Mouse (Mus musculus) gastrocnemius, adult 2 months (tissue): ENCODE measurements at regions not wholly inside any gene's neighbourhood (a gene's known extent, or its start where the extent isn't known, plus 50 kb on each side); places are given as distances from the start of the nearest gene placed in this dataset.
A peak's percentile ranks its signal among the peaks of the same experiment; 100 is the strongest.

Experiments
- DNase-seq: peaks from one replicate; pipeline ENCODE4 v3.0.0; 2022
- H3K27ac ChIP-seq: fragments of 200-600 bp; 2 replicates; pipeline ENCODE4 v1.8.1; 2022; ENCODE audit warnings: mild to moderate bottlenecking
- H3K4me3 ChIP-seq: fragments of 200-600 bp; 2 replicates; pipeline ENCODE4 v1.8.1; 2022; ENCODE audit warnings: mild to moderate bottlenecking, moderate library complexity
- CTCF ChIP-seq: fragments of 200-600 bp; IDR thresholded peaks from 2 replicates; pipeline ENCODE4 v1.8.1; 2022; ENCODE audit warnings: antibody characterized with exemption, mild to moderate bottlenecking, moderate library complexity
- intact Hi-C: fragments of 180-260 bp; cut with DNase I; formaldehyde crosslinking; loops from one replicate; pipeline ENCODE4 v1.15.1; 2025

DNA sequence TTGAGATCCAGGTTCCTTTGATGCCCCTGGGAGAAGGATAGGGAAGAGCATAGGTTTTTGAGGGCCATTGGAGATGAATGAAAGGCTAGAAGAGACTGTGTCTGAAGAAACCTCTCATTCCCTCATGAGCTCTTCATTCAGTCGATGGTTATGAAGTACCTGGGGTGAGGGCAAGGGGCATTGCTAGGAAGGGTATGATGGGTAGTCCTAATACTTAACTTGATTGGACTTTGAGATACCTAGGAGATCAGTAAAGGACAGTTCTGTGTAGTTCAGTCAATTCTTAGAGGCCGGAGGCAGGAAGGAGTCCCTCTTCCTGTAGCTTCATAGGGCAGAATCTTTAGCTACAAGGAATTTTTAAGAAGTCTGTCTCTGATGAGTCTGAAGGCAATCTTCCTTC is 246.8 kb downstream of the Zfp619 start:
- intact Hi-C loops = no loop called here
- no peak overlapping the region for H3K4me3 ChIP-seq
- TF ChIP-seq CTCF = no peak
- H3K27ac ChIP-seq = no peak overlapping the region
- no peak for DNase-seq

DNA sequence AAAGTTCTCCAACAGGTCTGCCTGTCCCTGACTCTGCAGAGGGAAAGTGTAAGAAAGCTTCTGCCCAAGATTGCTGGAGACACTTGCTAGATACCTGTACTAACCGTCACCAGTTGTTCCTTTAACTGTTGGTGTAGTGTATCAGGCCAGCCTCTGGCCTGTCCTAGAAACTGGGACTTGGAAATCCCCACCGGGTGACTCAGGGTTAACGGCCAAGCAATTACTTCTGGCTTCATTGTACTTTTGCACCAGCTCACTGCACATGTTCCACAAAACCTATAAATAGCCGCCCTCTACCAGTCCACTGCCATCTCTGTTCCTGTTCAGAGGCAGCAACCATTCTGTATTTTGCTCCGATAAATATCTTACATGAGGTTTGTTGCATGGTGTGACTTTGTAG is 247.5 kb downstream of the Zfp619 start:
- no peak overlapping the region for H3K27ac ChIP-seq
- TF ChIP-seq CTCF = no peak
- no peak overlapping the region for H3K4me3 ChIP-seq
- intact Hi-C loops = no loop called here
- DNase-seq = no peak

DNA sequence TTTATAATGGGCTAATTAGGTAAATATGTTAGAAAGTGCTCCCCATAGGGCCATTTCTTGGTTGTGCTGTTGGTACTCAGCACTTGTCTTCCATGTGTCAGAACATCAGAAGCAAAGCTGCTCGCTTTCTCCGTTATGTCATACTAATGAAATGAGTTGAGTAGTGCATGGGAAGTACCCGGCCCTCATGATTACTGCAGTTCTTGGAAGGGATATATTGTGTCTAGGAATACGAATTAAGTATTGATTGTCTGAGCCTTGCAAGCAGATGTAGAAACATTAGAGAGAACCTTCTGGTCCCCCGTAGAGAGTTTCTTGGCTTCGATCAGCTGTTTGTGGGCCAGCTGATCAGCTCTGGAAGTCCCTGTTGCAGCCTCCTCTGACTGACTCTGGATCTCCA is 255.7 kb downstream of the Zfp619 start:
- intact Hi-C loops = no loop called here
- TF ChIP-seq CTCF = no peak
- H3K4me3 ChIP-seq = no peak overlapping the region
- DNase-seq = no peak
- H3K27ac ChIP-seq = no peak overlapping the region

DNA sequence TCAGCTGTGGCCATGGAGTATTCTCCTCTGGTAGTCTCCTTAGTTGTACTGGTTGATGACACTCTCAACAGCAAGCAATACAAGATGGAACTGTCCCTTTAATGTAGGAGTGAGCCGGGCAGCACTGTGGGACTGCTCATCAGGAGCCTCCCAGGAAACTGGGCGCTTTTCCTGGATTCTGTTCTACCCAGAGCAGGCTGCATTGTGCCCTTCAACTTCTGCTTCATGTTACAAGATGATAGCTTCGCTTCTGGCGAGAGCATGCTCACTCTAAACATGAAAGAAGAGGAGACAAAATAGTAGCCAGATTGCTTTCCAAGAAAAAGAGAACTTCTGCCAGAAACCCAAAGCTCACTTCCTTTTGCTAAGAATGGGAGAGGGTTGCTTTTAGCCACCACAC is 271.8 kb downstream of the Zfp619 start:
- DNase-seq = no peak
- no peak for TF ChIP-seq CTCF
- intact Hi-C loops = no loop called here
- H3K4me3 ChIP-seq = no peak overlapping the region
- no peak overlapping the region for H3K27ac ChIP-seq

DNA sequence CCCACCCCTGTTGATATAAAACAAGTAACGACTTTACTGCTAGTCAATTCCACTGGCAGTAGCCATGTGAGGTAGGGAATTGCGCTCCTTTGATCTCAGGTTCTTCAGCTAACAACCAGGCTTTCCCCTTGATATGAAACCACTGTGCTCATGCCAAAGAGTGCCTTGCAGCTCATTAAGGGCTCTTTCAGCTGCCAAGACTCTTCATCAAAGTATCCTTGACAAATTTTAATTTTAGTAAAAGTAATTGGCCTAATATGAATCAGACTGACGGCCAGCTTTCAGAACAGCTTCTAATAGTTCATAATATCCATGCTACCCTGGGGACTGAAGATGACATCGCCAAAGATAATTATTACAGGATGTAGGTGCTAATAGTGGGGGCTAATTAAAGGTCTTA is 272.3 kb downstream of the Zfp619 start:
- Histone ChIP-seq H3K4me3 (no peak overlapping the region), H3K27ac (no peak overlapping the region)
- TF ChIP-seq CTCF = no peak
- intact Hi-C loops = no loop called here
- DNase-seq = no peak

DNA sequence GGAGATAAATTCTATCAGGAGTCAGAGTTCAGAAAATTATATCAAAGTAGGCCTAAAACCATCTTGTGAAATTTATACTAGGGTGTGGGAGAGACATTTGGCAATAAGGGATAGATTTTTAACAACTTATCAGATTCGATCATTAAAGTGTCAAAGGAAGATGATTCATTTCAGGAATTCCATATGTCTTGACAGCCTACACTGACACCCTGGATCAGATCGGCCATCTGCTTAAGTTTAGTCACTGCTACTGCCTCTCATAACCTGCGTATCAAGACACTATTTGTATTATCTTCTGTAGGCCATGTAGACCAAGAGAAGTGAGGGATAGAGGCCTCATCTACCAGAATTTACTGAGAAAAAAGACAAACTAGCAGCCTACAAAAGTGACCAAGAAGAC is 277.2 kb downstream of the Zfp619 start:
- no peak for DNase-seq
- intact Hi-C loops = no loop called here
- no peak overlapping the region for H3K27ac ChIP-seq
- TF ChIP-seq CTCF = no peak
- no peak overlapping the region for H3K4me3 ChIP-seq

DNA sequence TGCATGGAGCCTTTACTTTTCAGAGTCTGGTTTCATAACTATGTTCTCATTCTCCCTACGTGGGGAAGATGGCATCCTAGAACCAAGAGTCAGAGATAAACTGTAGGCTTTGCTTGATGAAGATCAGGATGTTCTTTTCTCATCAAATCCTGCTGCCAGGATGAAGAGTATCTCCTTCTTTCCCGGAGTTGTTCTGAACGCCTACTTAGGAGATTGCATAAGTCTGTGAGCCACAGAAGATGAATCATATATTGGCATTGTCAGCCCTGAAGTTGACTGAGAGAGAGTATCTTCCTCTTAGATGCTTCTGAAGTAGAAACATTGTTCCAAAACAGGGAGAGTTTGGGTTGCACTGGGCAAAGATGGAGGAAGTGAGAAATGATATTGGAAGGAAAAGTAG is 286.7 kb downstream of the Zfp619 start:
- Histone ChIP-seq H3K4me3 (no peak overlapping the region), H3K27ac (no peak overlapping the region)
- TF ChIP-seq CTCF = no peak
- intact Hi-C loops = no loop called here
- no peak for DNase-seq

DNA sequence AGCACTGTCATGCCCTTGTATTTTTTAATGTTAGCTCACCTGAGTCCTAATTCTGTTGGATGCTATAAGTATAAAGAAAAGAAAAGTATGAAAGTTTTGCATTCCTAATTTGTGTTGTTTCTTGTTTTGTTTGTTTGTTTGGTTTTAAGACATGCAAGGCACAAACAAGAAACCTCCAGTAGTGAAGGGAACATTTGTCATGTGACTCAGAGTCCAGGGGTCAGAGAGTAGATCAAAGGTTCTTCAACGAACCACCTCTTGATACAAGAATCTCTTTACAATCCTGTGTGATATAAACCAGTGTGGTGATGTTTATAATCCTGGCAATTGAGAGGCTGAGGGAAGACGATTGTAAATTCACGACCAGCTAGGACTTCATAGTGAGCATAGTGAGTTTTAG is 300.5 kb downstream of the Zfp619 start:
- TF ChIP-seq CTCF = no peak
- Histone ChIP-seq H3K4me3 (no peak overlapping the region), H3K27ac (no peak overlapping the region)
- intact Hi-C loops = no loop called here
- no peak for DNase-seq

DNA sequence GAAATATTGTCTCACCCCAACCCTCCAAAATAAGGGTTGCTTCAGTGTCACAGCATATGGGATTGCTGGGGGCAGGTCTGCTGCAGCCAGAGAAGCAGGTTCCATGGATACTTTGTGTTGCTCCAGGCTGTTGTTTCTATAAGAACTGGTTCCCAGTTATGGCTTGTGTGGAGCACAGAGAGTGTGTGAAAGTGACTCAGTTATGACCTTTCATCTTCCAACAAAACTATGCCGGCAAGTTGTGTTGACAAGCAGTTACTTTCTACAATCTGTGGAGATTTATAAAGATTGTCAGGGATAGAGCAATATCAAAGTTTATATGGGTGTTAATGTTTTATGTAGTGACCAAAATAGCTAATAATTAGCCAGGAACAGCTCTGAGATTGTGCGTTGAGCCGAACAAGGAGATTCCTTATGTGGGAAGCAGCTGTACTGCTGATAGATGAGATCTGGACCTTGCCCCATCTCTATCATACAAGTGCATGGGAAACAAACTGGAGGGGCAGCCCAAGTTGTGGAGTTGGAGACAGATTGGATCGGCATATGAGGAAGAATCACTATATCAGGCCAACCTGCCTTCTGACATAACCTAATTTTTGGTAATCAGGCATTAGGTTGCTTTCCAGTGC is 305.1 kb downstream of the Zfp619 start:
- intact Hi-C loops = no loop called here
- no peak for TF ChIP-seq CTCF
- no peak overlapping the region for H3K27ac ChIP-seq
- no peak for DNase-seq
- no peak overlapping the region for H3K4me3 ChIP-seq

DNA sequence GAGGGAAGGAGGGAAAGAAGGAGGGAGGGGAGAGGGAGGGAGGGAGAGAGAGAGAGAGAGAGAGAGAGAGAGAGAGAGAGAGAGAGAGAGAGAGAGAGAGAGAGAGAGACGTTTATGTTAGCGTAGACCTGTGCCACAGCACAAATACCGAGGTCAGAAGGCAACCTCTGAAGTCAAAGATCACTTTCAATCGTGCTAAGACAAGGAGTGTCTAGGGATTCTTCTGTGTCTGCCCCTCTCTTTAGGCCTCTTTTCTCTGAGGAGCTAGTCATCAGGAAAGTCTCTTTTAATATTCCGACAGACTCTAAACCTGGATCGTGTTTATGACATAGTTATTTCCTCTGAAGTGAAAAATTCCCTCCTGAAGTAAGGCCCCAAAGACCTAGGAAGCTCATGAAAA is 310.8 kb downstream of the Zfp619 start:
- intact Hi-C loops = no loop called here
- Histone ChIP-seq H3K4me3 (no peak overlapping the region), H3K27ac (no peak overlapping the region)
- DNase-seq = no peak
- no peak for TF ChIP-seq CTCF

DNA sequence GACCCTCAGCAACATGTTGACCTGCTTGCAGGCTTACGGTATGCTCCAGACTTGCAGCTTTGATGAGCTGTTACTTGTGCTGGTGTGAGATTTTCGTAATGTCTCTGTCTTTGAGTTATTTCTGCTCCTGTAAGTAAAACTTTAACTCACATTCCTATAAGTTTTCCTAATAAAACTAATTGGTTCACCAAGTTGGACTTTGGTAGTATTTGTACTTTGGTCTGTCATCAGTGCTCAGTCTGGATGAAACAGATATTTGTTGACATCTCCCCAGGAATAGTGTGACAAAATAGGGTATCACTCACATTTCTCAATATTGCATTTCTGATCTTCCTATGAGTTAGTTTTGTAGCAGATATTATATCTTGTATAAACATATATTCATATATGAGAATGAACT is 313.3 kb downstream of the Zfp619 start:
- TF ChIP-seq CTCF = no peak
- Histone ChIP-seq H3K27ac (no peak overlapping the region), H3K4me3 (no peak overlapping the region)
- no peak for DNase-seq
- intact Hi-C loops = no loop called here

DNA sequence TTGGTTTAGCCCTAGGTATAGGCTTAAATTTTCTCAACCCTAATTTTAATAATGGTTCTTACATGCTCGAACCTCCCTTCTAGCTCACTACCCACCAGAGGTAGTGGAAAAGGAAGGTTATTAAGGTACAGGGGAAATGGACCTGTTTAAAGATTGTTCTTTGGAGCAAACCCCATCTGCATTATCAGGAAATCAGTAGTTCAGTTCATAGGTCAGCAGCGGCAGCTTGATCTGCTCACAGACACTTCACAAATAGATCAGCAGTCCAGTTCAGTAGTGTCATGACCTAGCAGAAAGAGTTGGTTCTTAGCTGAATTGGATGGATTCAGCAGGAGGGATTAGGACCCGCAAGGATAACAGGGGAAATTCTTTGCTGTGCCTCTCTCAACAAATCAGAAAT is 324.4 kb downstream of the Zfp619 start:
- H3K27ac ChIP-seq = no peak overlapping the region
- no peak for TF ChIP-seq CTCF
- H3K4me3 ChIP-seq = no peak overlapping the region
- intact Hi-C loops = no loop called here
- no peak for DNase-seq

DNA sequence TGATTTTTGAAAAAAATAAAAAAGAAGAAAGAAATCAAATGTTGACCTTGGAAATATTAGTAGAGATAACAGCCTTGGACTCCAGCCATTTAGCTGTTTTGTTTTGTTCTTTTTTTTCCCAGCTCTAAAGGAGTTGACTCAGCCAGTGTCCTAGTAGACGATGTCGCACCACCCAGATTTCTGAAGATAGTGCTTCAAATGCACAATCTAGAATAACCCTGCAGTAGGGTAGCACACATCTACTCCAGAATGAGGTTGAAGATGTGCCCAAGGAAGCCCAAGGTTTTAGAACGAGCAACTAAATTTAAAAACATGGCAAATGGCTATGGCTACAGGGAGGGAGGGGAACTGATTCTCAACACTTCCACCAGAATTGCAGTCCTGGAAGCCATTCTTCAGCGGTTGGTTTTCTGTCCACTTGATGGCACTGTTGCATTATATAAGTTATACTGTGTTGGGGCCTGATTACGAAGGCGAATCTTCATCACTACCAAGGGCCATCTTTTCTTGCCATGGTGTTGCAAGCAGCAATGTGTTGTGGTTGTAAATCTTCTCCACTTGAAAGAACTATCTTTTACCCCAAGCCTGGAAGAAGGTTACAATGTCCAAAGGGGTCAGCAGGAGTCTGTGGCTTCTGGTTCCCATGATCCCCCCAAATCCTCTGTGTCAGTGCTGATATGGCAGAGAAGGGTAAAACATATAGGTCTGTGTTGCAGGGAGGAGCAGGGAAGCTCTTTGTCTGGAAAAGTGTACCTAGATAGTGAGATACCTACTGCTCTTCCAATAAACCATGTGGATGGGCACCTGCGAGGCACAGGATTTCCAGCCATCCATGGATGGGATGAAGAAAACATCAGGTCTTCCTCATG is 330.6 kb downstream of the Zfp619 start:
- intact Hi-C loops = loop anchor here (1.0 kb wide), 1 partner anchor 425 kb away; no protein-coding TSS in a partner anchor
- Histone ChIP-seq H3K27ac (no peak overlapping the region), H3K4me3 (no peak overlapping the region)
- peak; percentile 69 for TF ChIP-seq CTCF
- no peak for DNase-seq

DNA sequence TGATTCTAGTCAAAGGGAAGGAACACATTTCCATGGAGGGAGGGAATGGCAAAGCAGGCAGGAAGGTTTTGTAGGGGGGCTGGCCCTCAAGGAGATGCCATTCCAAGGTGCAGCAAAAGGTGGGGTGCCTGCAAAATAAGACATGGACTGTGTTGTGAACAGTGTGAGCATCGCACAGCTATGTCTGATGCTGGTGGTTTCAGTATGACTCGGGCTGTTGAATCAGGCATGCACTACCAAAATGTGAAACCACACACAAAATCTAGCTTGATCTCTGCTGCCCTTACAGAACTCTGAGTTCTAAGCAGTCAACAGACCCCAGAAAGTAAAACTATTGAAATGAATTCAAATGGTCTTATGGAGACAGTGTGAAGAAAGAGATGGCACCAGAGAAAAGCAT is 339.7 kb downstream of the Zfp619 start:
- Histone ChIP-seq H3K27ac (no peak overlapping the region), H3K4me3 (no peak overlapping the region)
- no peak for DNase-seq
- no peak for TF ChIP-seq CTCF
- intact Hi-C loops = no loop called here
